Mouse (Mus musculus): Measurements from ENCODE around the gene Zbtb46. TPM values are rescaled to one million over a fixed set of nuclear protein-coding genes. Genes with fewer than 3 reads are reported as not detected.
"Not testable (repeated sequence)": the region's sequence is repeated elsewhere in the genome, so short reads cannot be mapped to it uniquely, and the experiment has no call there.

Gene Zbtb46
- total RNA-seq (2021) = 1 to 10 TPM; 5.3 to 5.7 TPM
- long read RNA-seq, experiment 1, full-length matches to known transcripts = 9 of 12 reads
- long read RNA-seq, experiment 1, partial matches to known transcripts = 0 of 12 reads
- long read RNA-seq, experiment 1, other reads (novel, unspliced or antisense) = 3 of 12 reads
- long read RNA-seq, experiment 2, full-length matches to known transcripts = 7 of 14 reads
- long read RNA-seq, experiment 2, partial matches to known transcripts = 2 of 14 reads
- long read RNA-seq, experiment 2, other reads (novel, unspliced or antisense) = 5 of 14 reads

GRCm38 (mm10) chr2:181459153-181459672 lies at the start of gene Zbtb46:
Gene Zbtb46 (minus strand): TSS chr2:181459426.
- intact Hi-C loops (cut with DNase I; ENCODE audit: low total_unique reads) = no loop called here
- peak; percentile 91 for DNase-seq

- intact Hi-C loops (cut with DNase I; ENCODE audit: low total_unique reads) = no loop called here
Observed at GRCm38 (mm10) chr2:181498644-181499043, 39.4 kb upstream of the Zbtb46 start.

GRCm38 (mm10) chr2:181497548-181497875 lies 38.3 kb upstream of the Zbtb46 start:
- peak; percentile 68 for DNase-seq
- intact Hi-C loops (cut with DNase I; ENCODE audit: low total_unique reads) = no loop called here

More at GRCm38 (mm10) chr2:181498644-181499043, 39.4 kb upstream of the Zbtb46 start:
- DNase-seq = no peak

- peak; percentile 92 for DNase-seq
- intact Hi-C loops (cut with DNase I; ENCODE audit: low total_unique reads) = no loop called here
Observed at GRCm38 (mm10) chr2:181496831-181497547, 37.8 kb upstream of the Zbtb46 start, which contains the start of gene Tpd52l2. Gene Tpd52l2 (plus strand): TSS chr2:181497142.

- intact Hi-C loops (cut with DNase I; ENCODE audit: low total_unique reads) = no loop called here
- DNase-seq = peak; percentile 71
Observed at GRCm38 (mm10) chr2:181496281-181496680, 37.1 kb upstream of the Zbtb46 start.

- intact Hi-C loops (cut with DNase I; ENCODE audit: low total_unique reads); DNase-seq: not testable (repeated sequence)
Observed at GRCm38 (mm10) chr2:181495845-181496244, 36.6 kb upstream of the Zbtb46 start.

GRCm38 (mm10) chr2:181494266-181494945 lies 35.2 kb upstream of the Zbtb46 start:
- intact Hi-C loops (cut with DNase I; ENCODE audit: low total_unique reads) = loop anchor here (5.0 kb wide), 1 partner anchor 87 kb away; no protein-coding TSS in a partner anchor
- no peak for DNase-seq

GRCm38 (mm10) chr2:181493156-181493927 lies 34.1 kb upstream of the Zbtb46 start, which contains the start of gene Abhd16b:
Gene Abhd16b (plus strand): TSS chr2:181493206.
- no peak for DNase-seq
- intact Hi-C loops (cut with DNase I; ENCODE audit: low total_unique reads) = loop anchor here (5.0 kb wide), 1 partner anchor 86 kb away; no protein-coding TSS in a partner anchor

GRCm38 (mm10) chr2:181492206-181492605 lies 33.0 kb upstream of the Zbtb46 start:
- DNase-seq = no peak
- intact Hi-C loops (cut with DNase I; ENCODE audit: low total_unique reads) = loop anchor here (5.0 kb wide), 1 partner anchor 85 kb away; no protein-coding TSS in a partner anchor

GRCm38 (mm10) chr2:181491432-181492205 lies 32.4 kb upstream of the Zbtb46 start:
- intact Hi-C loops (cut with DNase I; ENCODE audit: low total_unique reads) = loop anchor here (5.0 kb wide), 1 partner anchor 84 kb away; no protein-coding TSS in a partner anchor
- no peak for DNase-seq

GRCm38 (mm10) chr2:181487338-181488277 lies 28.4 kb upstream of the Zbtb46 start:
- peak; percentile 49 for DNase-seq
- intact Hi-C loops (cut with DNase I; ENCODE audit: low total_unique reads) = no loop called here

GRCm38 (mm10) chr2:181485741-181486140 lies 26.5 kb upstream of the Zbtb46 start:
- intact Hi-C loops (cut with DNase I; ENCODE audit: low total_unique reads) = no loop called here

GRCm38 (mm10) chr2:181484456-181485233 lies 25.4 kb upstream of the Zbtb46 start:
- intact Hi-C loops (cut with DNase I; ENCODE audit: low total_unique reads) = no loop called here
- DNase-seq = no peak

More at GRCm38 (mm10) chr2:181485741-181486140, 26.5 kb upstream of the Zbtb46 start:
- DNase-seq = no peak

- intact Hi-C loops (cut with DNase I; ENCODE audit: low total_unique reads) = no loop called here
- DNase-seq = peak; percentile 29
Observed at GRCm38 (mm10) chr2:181483562-181484318, 24.5 kb upstream of the Zbtb46 start.

GRCm38 (mm10) chr2:181483120-181483519 lies 23.9 kb upstream of the Zbtb46 start:
- intact Hi-C loops (cut with DNase I; ENCODE audit: low total_unique reads) = no loop called here
- no peak for DNase-seq

Data from gastrocnemius, postnatal 14 days (tissue).